Mouse (Mus musculus) v-Abl transformed pro-B cells (cell line): Measurements from ENCODE around the gene Des.

Experiments used
- in situ Hi-C, 2 experiments: fragments of 400-800 bp; cut with MboI; formaldehyde crosslinking; loops; one replicate each; pipeline ENCODE4 v1.15.1; 2025; ENCODE audit not compliant: unreplicated experiment in 2 of 2

Des gene

GRCm38 (mm10) chr1:75344291-75345035 lies 15.7 kb upstream of the Des start:
- in situ Hi-C loops: loop anchor here (5.0 kb wide), 1 partner anchor 123 kb away; no protein-coding TSS in a partner anchor

- in situ Hi-C loops: no loop called here
Measured at GRCm38 (mm10) chr1:75345036-75345935, 14.8 kb upstream of the Des start.

- in situ Hi-C loops: no loop called here
Measured at GRCm38 (mm10) chr1:75347279-75347678, 12.8 kb upstream of the Des start.

- in situ Hi-C loops: no loop called here
Measured at GRCm38 (mm10) chr1:75349275-75349674, 10.9 kb upstream of the Des start.

GRCm38 (mm10) chr1:75357261-75357660 lies 2.9 kb upstream of the Des start:
- in situ Hi-C loops: no loop called here

GRCm38 (mm10) chr1:75358009-75358408 lies 2.1 kb upstream of the Des start:
- in situ Hi-C loops: no loop called here

- in situ Hi-C loops: no loop called here
Measured at GRCm38 (mm10) chr1:75359346-75359745, 783 bp upstream of the Des start.

GRCm38 (mm10) chr1:75361123-75361522 lies 994 bp downstream of the Des start:
- in situ Hi-C loops: no loop called here

GRCm38 (mm10) chr1:75361750-75362149 lies 1.6 kb downstream of the Des start:
- in situ Hi-C loops: no loop called here

- in situ Hi-C loops: no loop called here
Measured at GRCm38 (mm10) chr1:75363868-75364267, 3.7 kb downstream of the Des start.

- in situ Hi-C loops: no loop called here
Measured at GRCm38 (mm10) chr1:75365510-75366137, 5.5 kb downstream of the Des start.

GRCm38 (mm10) chr1:75369360-75369983 lies 9.3 kb downstream of the Des start:
- in situ Hi-C loops: no loop called here

- in situ Hi-C loops: no loop called here
Measured at GRCm38 (mm10) chr1:75369984-75370660, 10.0 kb downstream of the Des start.

- in situ Hi-C loops: no loop called here
Measured at GRCm38 (mm10) chr1:75371317-75372095, 11.4 kb downstream of the Des start.

GRCm38 (mm10) chr1:75372450-75372849 lies 12.3 kb downstream of the Des start:
- in situ Hi-C loops: no loop called here

- in situ Hi-C loops: no loop called here
Measured at GRCm38 (mm10) chr1:75373276-75373675, 13.1 kb downstream of the Des start.

GRCm38 (mm10) chr1:75374950-75375936 lies 15.1 kb downstream of the Des start, which contains the start of gene Speg:
Gene Speg, plus strand, starts transcription at chr1:75375297.
- in situ Hi-C loops: no loop called here

GRCm38 (mm10) chr1:75379196-75379595 lies 19.1 kb downstream of the Des start:
- in situ Hi-C loops: no loop called here
